Mouse (Mus musculus) spleen, postnatal 14 days (tissue): Measurements from ENCODE around the gene Slc3a2.
A peak's percentile ranks its signal among the peaks of the same experiment; 100 is the strongest.

Experiments used
- DNase-seq, 2 experiments: peaks; one replicate each; pipeline ENCODE4 v3.0.0; 2021 to 2022; ENCODE audit warnings: low spot score in 2 of 2

Gene Slc3a2

GRCm38 (mm10) chr19:8710057-8710456, 13.1 kb downstream of the Slc3a2 start:
- DNase-seq, result no peak

GRCm38 (mm10) chr19:8708954-8709353, 14.2 kb downstream of the Slc3a2 start:
- no peak for DNase-seq

- DNase-seq, result no peak
These were observed 16.2 kb downstream of the Slc3a2 start for GRCm38 (mm10) chr19:8706930-8707329.

- no peak for DNase-seq
These were observed 17.0 kb downstream of the Slc3a2 start for GRCm38 (mm10) chr19:8706132-8706667.

GRCm38 (mm10) chr19:8705026-8705708, 18.0 kb downstream of the Slc3a2 start:
- DNase-seq, result no peak

- DNase-seq, result no peak
These were observed 19.6 kb downstream of the Slc3a2 start for GRCm38 (mm10) chr19:8703571-8703970.

- DNase-seq, result no peak
These were observed 20.7 kb downstream of the Slc3a2 start for GRCm38 (mm10) chr19:8702458-8702857.

- no peak for DNase-seq
These were observed 23.5 kb downstream of the Slc3a2 start for GRCm38 (mm10) chr19:8699652-8700051.

GRCm38 (mm10) chr19:8695330-8695729, 27.8 kb downstream of the Slc3a2 start:
- peak; percentile 47 to 55 for DNase-seq

GRCm38 (mm10) chr19:8692740-8693139, 30.4 kb downstream of the Slc3a2 start:
- DNase-seq, result no peak

GRCm38 (mm10) chr19:8691871-8692539, 31.2 kb downstream of the Slc3a2 start:
- DNase-seq, result no peak

- no peak for DNase-seq
These were observed 39.5 kb downstream of the Slc3a2 start for GRCm38 (mm10) chr19:8683627-8684026.

- peak in 1 of 2 experiments; percentile 53 for DNase-seq
These were observed 40.2 kb downstream of the Slc3a2 start for GRCm38 (mm10) chr19:8682996-8683395.

GRCm38 (mm10) chr19:8681633-8682362, 41.4 kb downstream of the Slc3a2 start:
- DNase-seq, result no peak

GRCm38 (mm10) chr19:8679031-8679779, 44.0 kb downstream of the Slc3a2 start:
- DNase-seq, result no peak

- DNase-seq, result no peak
These were observed 49.7 kb downstream of the Slc3a2 start for GRCm38 (mm10) chr19:8673336-8674063.

- DNase-seq, result no peak
These were observed 50.3 kb downstream of the Slc3a2 start for GRCm38 (mm10) chr19:8672859-8673258.

GRCm38 (mm10) chr19:8665746-8666145, 57.4 kb downstream of the Slc3a2 start:
- DNase-seq, result no peak

- DNase-seq, result no peak
These were observed 58.3 kb downstream of the Slc3a2 start for GRCm38 (mm10) chr19:8664859-8665258.

- no peak for DNase-seq
These were observed 59.2 kb downstream of the Slc3a2 start for GRCm38 (mm10) chr19:8663911-8664421.

- no peak for DNase-seq
These were observed 59.8 kb downstream of the Slc3a2 start, which contains the start of gene Chrm1 for GRCm38 (mm10) chr19:8663360-8663839. TSS of gene Chrm1 (plus strand) at chr19:8663789.
